Mouse (Mus musculus): Measurements from ENCODE around the gene Sgms1. TPM values are rescaled to one million over a fixed set of nuclear protein-coding genes. Genes with fewer than 3 reads are reported as not detected.

The Sgms1 gene
- polyA plus RNA-seq, 1 experiment from 2014 or later: 50.8 TPM

- H3K9me3 ChIP-seq (ENCODE audit: control insufficient read depth, low read length): no peaks in the 10 kb centered on the region
- H3K4me2 ChIP-seq (replicated peaks; ENCODE audit: low read depth, low read length): peak overlapping the region; percentile 75
- WGBS: 7% methylated on average over 5 of the region's 5 CpGs
- H3K4me1 ChIP-seq (ENCODE audit: control insufficient read depth, insufficient read depth, low read length): peaks cover 11% of the 10 kb centered on the region; the same call in 1 of the 2 replicates
- ATAC-seq (ENCODE audit: low FRiP score, low TSS enrichment): no peak
- no peaks in the 10 kb centered on the region for H3K27me3 ChIP-seq (ENCODE audit: control insufficient read depth, insufficient read depth, low read length)
- H3K27ac ChIP-seq (ENCODE audit: low read depth, low read length): peak overlapping the region; percentile 85; the same call in 1 of the 2 replicates
- peak overlapping the region; percentile 52 for H3K4me3 ChIP-seq (ENCODE audit: low read length)
- peak overlapping the region; percentile 62; the same call in 1 of the 2 replicates for H3K9ac ChIP-seq (ENCODE audit: low read depth, low read length)
- no peaks in the 10 kb centered on the region for H3K36me3 ChIP-seq (ENCODE audit: control insufficient read depth, insufficient read depth, low read length)
Observed at GRCm38 (mm10) chr19:32210099-32210449, 179.4 kb downstream of the Sgms1 start.

- no peaks in the 10 kb centered on the region for H3K9me3 ChIP-seq (ENCODE audit: control insufficient read depth, low read length)
- H3K27me3 ChIP-seq (ENCODE audit: control insufficient read depth, insufficient read depth, low read length): no peaks in the 10 kb centered on the region
- H3K4me1 ChIP-seq (ENCODE audit: control insufficient read depth, insufficient read depth, low read length): no peaks in the 10 kb centered on the region
- H3K9ac ChIP-seq (ENCODE audit: low read depth, low read length): no peak overlapping the region
- no peak overlapping the region for H3K27ac ChIP-seq (ENCODE audit: low read depth, low read length)
- ATAC-seq (ENCODE audit: low FRiP score, low TSS enrichment): no peak
- no peaks in the 10 kb centered on the region for H3K36me3 ChIP-seq (ENCODE audit: control insufficient read depth, insufficient read depth, low read length)
- WGBS: 66% methylated on average over 12 of the region's 12 CpGs
- no peak overlapping the region for H3K4me2 ChIP-seq (replicated peaks; ENCODE audit: low read depth, low read length)
- H3K4me3 ChIP-seq (ENCODE audit: low read length): no peak overlapping the region
Observed at GRCm38 (mm10) chr19:32202131-32203114, 187.1 kb downstream of the Sgms1 start.

- Histone ChIP-seq H3K4me2 (replicated peaks; ENCODE audit: low read depth, low read length) (no peak overlapping the region), H3K27ac (ENCODE audit: low read depth, low read length) (no peak overlapping the region), H3K4me3 (ENCODE audit: low read length) (no peak overlapping the region), H3K4me1 (ENCODE audit: control insufficient read depth, insufficient read depth, low read length) (no peaks in the 10 kb centered on the region), H3K27me3 (ENCODE audit: control insufficient read depth, insufficient read depth, low read length) (no peaks in the 10 kb centered on the region), H3K36me3 (ENCODE audit: control insufficient read depth, insufficient read depth, low read length) (no peaks in the 10 kb centered on the region), H3K9ac (ENCODE audit: low read depth, low read length) (no peak overlapping the region), H3K9me3 (ENCODE audit: control insufficient read depth, low read length) (no peaks in the 10 kb centered on the region)
- no peak for ATAC-seq (ENCODE audit: low FRiP score, low TSS enrichment)
- WGBS: 83% methylated on average over 4 of the region's 4 CpGs
Observed at GRCm38 (mm10) chr19:32199861-32200574, 189.5 kb downstream of the Sgms1 start.

- ATAC-seq (ENCODE audit: low FRiP score, low TSS enrichment): no peak
- no peaks in the 10 kb centered on the region for H3K4me1 ChIP-seq (ENCODE audit: control insufficient read depth, insufficient read depth, low read length)
- no peak overlapping the region for H3K4me3 ChIP-seq (ENCODE audit: low read length)
- H3K27ac ChIP-seq (ENCODE audit: low read depth, low read length): no peak overlapping the region
- no peaks in the 10 kb centered on the region for H3K36me3 ChIP-seq (ENCODE audit: control insufficient read depth, insufficient read depth, low read length)
- WGBS: 95% methylated on average over 5 of the region's 5 CpGs
- no peaks in the 10 kb centered on the region for H3K9me3 ChIP-seq (ENCODE audit: control insufficient read depth, low read length)
- no peak overlapping the region for H3K4me2 ChIP-seq (replicated peaks; ENCODE audit: low read depth, low read length)
- no peak overlapping the region for H3K9ac ChIP-seq (ENCODE audit: low read depth, low read length)
- H3K27me3 ChIP-seq (ENCODE audit: control insufficient read depth, insufficient read depth, low read length): no peaks in the 10 kb centered on the region
Observed at GRCm38 (mm10) chr19:32199133-32199532, 190.4 kb downstream of the Sgms1 start.

GRCm38 (mm10) chr19:32198494-32199106 is 190.9 kb downstream of the Sgms1 start:
- Histone ChIP-seq H3K9me3 (ENCODE audit: control insufficient read depth, low read length) (no peaks in the 10 kb centered on the region), H3K9ac (ENCODE audit: low read depth, low read length) (no peak overlapping the region), H3K27me3 (ENCODE audit: control insufficient read depth, insufficient read depth, low read length) (no peaks in the 10 kb centered on the region), H3K36me3 (ENCODE audit: control insufficient read depth, insufficient read depth, low read length) (no peaks in the 10 kb centered on the region), H3K4me3 (ENCODE audit: low read length) (no peak overlapping the region), H3K4me2 (replicated peaks; ENCODE audit: low read depth, low read length) (no peak overlapping the region), H3K27ac (ENCODE audit: low read depth, low read length) (no peak overlapping the region), H3K4me1 (ENCODE audit: control insufficient read depth, insufficient read depth, low read length) (no peaks in the 10 kb centered on the region)
- 96% methylated on average over 7 of the region's 7 CpGs for WGBS
- no peak for ATAC-seq (ENCODE audit: low FRiP score, low TSS enrichment)

GRCm38 (mm10) chr19:32196976-32197819 is 192.3 kb downstream of the Sgms1 start:
- no peak overlapping the region for H3K4me2 ChIP-seq (replicated peaks; ENCODE audit: low read depth, low read length)
- no peaks in the 10 kb centered on the region for H3K9me3 ChIP-seq (ENCODE audit: control insufficient read depth, low read length)
- no peak overlapping the region for H3K4me3 ChIP-seq (ENCODE audit: low read length)
- H3K36me3 ChIP-seq (ENCODE audit: control insufficient read depth, insufficient read depth, low read length): no peaks in the 10 kb centered on the region
- H3K27ac ChIP-seq (ENCODE audit: low read depth, low read length): no peak overlapping the region
- 77% methylated on average over 15 of the region's 15 CpGs for WGBS
- H3K9ac ChIP-seq (ENCODE audit: low read depth, low read length): no peak overlapping the region
- no peaks in the 10 kb centered on the region for H3K4me1 ChIP-seq (ENCODE audit: control insufficient read depth, insufficient read depth, low read length)
- H3K27me3 ChIP-seq (ENCODE audit: control insufficient read depth, insufficient read depth, low read length): no peaks in the 10 kb centered on the region
- ATAC-seq (ENCODE audit: low FRiP score, low TSS enrichment): no peak

- H3K4me3 ChIP-seq (ENCODE audit: low read length): no peak overlapping the region
- no peaks in the 10 kb centered on the region for H3K36me3 ChIP-seq (ENCODE audit: control insufficient read depth, insufficient read depth, low read length)
- H3K4me1 ChIP-seq (ENCODE audit: control insufficient read depth, insufficient read depth, low read length): no peaks in the 10 kb centered on the region
- no peak overlapping the region for H3K27ac ChIP-seq (ENCODE audit: low read depth, low read length)
- H3K9me3 ChIP-seq (ENCODE audit: control insufficient read depth, low read length): no peaks in the 10 kb centered on the region
- H3K4me2 ChIP-seq (replicated peaks; ENCODE audit: low read depth, low read length): no peak overlapping the region
- no peaks in the 10 kb centered on the region for H3K27me3 ChIP-seq (ENCODE audit: control insufficient read depth, insufficient read depth, low read length)
- 61% methylated on average over 5 of the region's 5 CpGs for WGBS
- no peak overlapping the region for H3K9ac ChIP-seq (ENCODE audit: low read depth, low read length)
- no peak for ATAC-seq (ENCODE audit: low FRiP score, low TSS enrichment)
Observed at GRCm38 (mm10) chr19:32196222-32196621, 193.3 kb downstream of the Sgms1 start.

- WGBS: 24% methylated on average over 1 of the region's 1 CpGs
- ATAC-seq (ENCODE audit: low FRiP score, low TSS enrichment): no peak
- Histone ChIP-seq H3K4me1 (ENCODE audit: control insufficient read depth, insufficient read depth, low read length) (no peaks in the 10 kb centered on the region), H3K27ac (ENCODE audit: low read depth, low read length) (no peak overlapping the region), H3K4me3 (ENCODE audit: low read length) (no peak overlapping the region), H3K36me3 (ENCODE audit: control insufficient read depth, insufficient read depth, low read length) (no peaks in the 10 kb centered on the region), H3K4me2 (replicated peaks; ENCODE audit: low read depth, low read length) (no peak overlapping the region), H3K9ac (ENCODE audit: low read depth, low read length) (no peak overlapping the region), H3K27me3 (ENCODE audit: control insufficient read depth, insufficient read depth, low read length) (no peaks in the 10 kb centered on the region), H3K9me3 (ENCODE audit: control insufficient read depth, low read length) (no peaks in the 10 kb centered on the region)
Observed at GRCm38 (mm10) chr19:32194863-32195262, 194.7 kb downstream of the Sgms1 start.
